11 mouse cellular contexts compared by ENCODE assay signal in the genomic region with DNA sequence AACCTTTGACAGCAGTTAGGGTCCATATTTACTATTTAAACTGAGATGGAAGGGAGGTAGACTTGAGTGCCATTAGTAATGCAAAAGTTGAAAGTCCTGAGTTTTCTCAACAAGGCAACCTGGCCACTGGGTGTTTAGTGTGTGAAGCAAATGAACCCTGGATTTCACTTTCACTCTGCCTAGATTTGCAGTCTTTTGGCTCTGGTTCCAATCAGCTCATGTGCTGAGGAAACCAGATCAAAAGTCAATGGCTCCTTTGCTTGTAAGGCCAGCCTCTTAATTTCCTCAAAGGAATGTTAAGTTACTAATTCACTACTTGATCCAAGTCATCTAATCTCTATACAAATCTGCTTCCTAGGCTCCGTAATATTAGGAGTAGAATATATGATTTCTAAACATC.
"Had no signal": no experiment of that assay in that cellular context is flagged by ENCODE, and none has a peak within 500 bp of the region (broad histone marks: within the 10 kb centered on the region; RNA-seq: fewer than 3 reads in every experiment).

No protein-coding gene starts in this region.

- H3K4me2 ChIP-seq: limb, embryonic 12.5 days; liver, embryonic 15.5 days; midbrain, embryonic 13.5 days had no signal

- H3K9me3 ChIP-seq: limb, embryonic 12.5 days; liver, embryonic 15.5 days; midbrain, embryonic 13.5 days had no signal

- ATAC-seq: intestine, embryonic 16.5 days; lung, postnatal 0 days; midbrain, embryonic 13.5 days had no signal

- H3K4me3 ChIP-seq: left cerebral cortex, adult 2 months; limb, embryonic 12.5 days; liver, embryonic 15.5 days; midbrain, embryonic 13.5 days had no signal

- H3K36me3 ChIP-seq: limb, embryonic 12.5 days; liver, embryonic 15.5 days; midbrain, embryonic 13.5 days had no signal

- H3K9ac ChIP-seq: limb, embryonic 12.5 days; liver, embryonic 15.5 days; midbrain, embryonic 13.5 days had no signal

- H3K27me3 ChIP-seq: limb, embryonic 12.5 days; liver, embryonic 15.5 days; midbrain, embryonic 13.5 days had no signal

- DNase-seq: liver; lung, adult 2 months; lung, postnatal 36 days; right cerebral cortex, postnatal 25 days; thymus, postnatal 36 days had no signal

- H3K4me1 ChIP-seq: limb, embryonic 12.5 days; liver, embryonic 15.5 days; midbrain, embryonic 13.5 days had no signal

- H3K27ac ChIP-seq: left cerebral cortex, adult 2 months; limb, embryonic 12.5 days; liver, embryonic 15.5 days; midbrain, embryonic 13.5 days had no signal
